Mouse (Mus musculus) heart, adult 2 months (tissue): ENCODE results near the gene Gm20503.

Source experiments
- CTCF ChIP-seq: fragments of 200-600 bp; IDR thresholded peaks from 2 replicates; pipeline ENCODE4 v1.8.1; 2022; ENCODE audit warnings: antibody characterized with exemption, mild to moderate bottlenecking, moderate library complexity
- EP300 ChIP-seq: fragments of 200-500 bp; IDR thresholded peaks from 2 replicates; pipeline ENCODE4 v1.6.1; 2011; ENCODE audit warnings: low read depth, low read length, control low read depth; ENCODE audit not compliant: insufficient read depth
- POLR2A ChIP-seq: fragments of 200-500 bp; IDR thresholded peaks from 2 replicates; pipeline ENCODE4 v1.6.1; 2011; ENCODE audit warnings: mild to moderate bottlenecking, low read depth, low read length, control low read depth; ENCODE audit not compliant: insufficient read depth

GRCm38 (mm10) chr4:58982806-58983205, 20.2 kb upstream of the Gm20503 start:
- no peak for TF ChIP-seq POLR2A
- TF ChIP-seq CTCF: no peak
- no peak for TF ChIP-seq EP300
